Mouse (Mus musculus): ENCODE results near the gene Slc17a5. TPM values are rescaled to one million over a fixed set of nuclear protein-coding genes. Genes with fewer than 3 reads are reported as not detected.

Slc17a5 gene
- total and polyA plus RNA-seq, 3 experiments, result 1.5 to 11.6 (median 8.6) TPM

DNA sequence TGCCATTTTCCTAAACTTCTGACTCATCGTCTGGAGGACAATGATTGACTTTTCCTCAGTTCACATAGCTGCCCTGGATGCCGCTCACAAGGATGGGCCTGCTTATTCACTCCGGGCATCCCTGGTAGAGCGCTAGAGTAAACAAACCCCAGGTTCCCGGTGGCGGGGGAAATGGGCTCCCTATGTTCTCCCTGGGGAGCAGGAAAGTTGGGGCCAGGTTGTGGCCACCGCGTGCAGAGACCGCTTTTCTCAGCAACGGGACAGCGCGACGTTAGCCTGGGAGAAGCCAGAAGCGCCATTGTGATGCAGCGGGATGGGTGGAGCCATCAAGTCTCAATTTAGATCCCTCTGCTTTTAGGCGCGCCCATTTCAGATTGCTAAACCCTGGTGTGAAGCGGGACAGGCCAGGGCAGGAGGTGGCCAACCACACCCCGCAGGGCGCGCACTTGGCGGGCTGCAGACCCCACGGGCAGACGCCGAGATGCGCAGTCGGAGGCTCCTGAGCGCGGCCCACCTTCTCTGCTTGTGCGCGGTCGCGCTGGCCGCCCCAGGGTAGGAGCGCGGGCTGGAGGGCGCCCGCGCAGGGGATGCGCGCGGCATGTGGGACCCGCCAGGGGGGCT lies 27.7 kb upstream of the Slc17a5 start, which contains the start of gene Cd109:
TSS of gene Cd109 (plus strand) at position 146 of the 621 bp plus-strand sequence.
- DNase-seq (ENCODE audit: low spot score), result no peak

DNA sequence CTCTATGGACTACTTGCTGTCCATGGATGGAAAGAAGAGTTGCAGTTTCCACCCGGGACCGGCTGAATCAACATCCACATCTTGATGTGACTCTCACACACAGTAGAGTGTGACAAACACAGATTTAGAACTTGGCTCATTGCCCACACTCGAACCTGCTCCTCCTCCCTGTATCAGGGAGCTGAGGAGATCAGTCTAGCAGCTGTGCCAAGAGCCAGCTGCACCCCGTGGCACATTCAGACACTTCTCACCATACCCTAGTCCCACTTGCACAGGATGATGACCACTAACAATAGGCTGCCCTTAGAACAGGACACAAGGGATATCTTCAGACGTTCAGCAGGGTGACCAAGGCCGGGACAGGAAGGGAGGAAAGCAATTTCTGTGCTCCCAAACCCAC lies 26.4 kb upstream of the Slc17a5 start:
- no peak for DNase-seq (ENCODE audit: low spot score)
- H3K4me1 ChIP-seq (ENCODE audit: insufficient read depth, low read depth, low read length), result peaks cover 7% of the 10 kb centered on the region
- H3K27me3 ChIP-seq (ENCODE audit: insufficient read depth, low read length), result peaks cover 36% of the 10 kb centered on the region
- no peak overlapping the region for H3K4me3 ChIP-seq (ENCODE audit: low read depth, low read length)
- TF ChIP-seq POLR2AphosphoS5 (IDR thresholded peaks at IDR 0.05; ENCODE audit: insufficient replicate concordance, low read depth, low read length) (no peak), GATA2 (IDR thresholded peaks at IDR 0.05; ENCODE audit: borderline replicate concordance, low read depth, low read length) (no peak), GATA1 (IDR thresholded peaks at IDR 0.05; ENCODE audit: borderline replicate concordance, low read length) (no peak), TAL1 (conservative IDR thresholded peaks at IDR 0.05; ENCODE audit: low read depth, low read length) (no peak), CTCF (IDR thresholded peaks at IDR 0.05; ENCODE audit: low read depth, low read length) (no peak)
- no peaks in the 10 kb centered on the region for H3K36me3 ChIP-seq (replicated peaks)
- ATAC-seq (ENCODE audit: extremely low read depth, insufficient number of reproducible peaks, low FRiP score, poor library complexity, severe bottlenecking), result no peak
- H3K9me3 ChIP-seq (replicated peaks), result peaks cover 4% of the 10 kb centered on the region; the same call in 1 of the 2 replicates

More for the DNA sequence above, 27.7 kb upstream of the Slc17a5 start, which contains the start of gene Cd109:
- Histone ChIP-seq H3K9me3 (replicated peaks) (peaks cover 4% of the 10 kb centered on the region; the same call in 1 of the 2 replicates), H3K27me3 (ENCODE audit: insufficient read depth, low read length) (peaks cover 35% of the 10 kb centered on the region), H3K4me1 (ENCODE audit: insufficient read depth, low read depth, low read length) (peaks cover 14% of the 10 kb centered on the region), H3K36me3 (replicated peaks) (no peaks in the 10 kb centered on the region), H3K4me3 (ENCODE audit: low read depth, low read length) (no peak within 1 kb of the TSS; the same call in 1 of the 2 replicates)
- TF ChIP-seq GATA2 (IDR thresholded peaks at IDR 0.05; ENCODE audit: borderline replicate concordance, low read depth, low read length), result no peak
- no peak for TF ChIP-seq GATA1 (IDR thresholded peaks at IDR 0.05; ENCODE audit: borderline replicate concordance, low read length)
- no peak for ATAC-seq (ENCODE audit: extremely low read depth, insufficient number of reproducible peaks, low FRiP score, poor library complexity, severe bottlenecking)

DNA sequence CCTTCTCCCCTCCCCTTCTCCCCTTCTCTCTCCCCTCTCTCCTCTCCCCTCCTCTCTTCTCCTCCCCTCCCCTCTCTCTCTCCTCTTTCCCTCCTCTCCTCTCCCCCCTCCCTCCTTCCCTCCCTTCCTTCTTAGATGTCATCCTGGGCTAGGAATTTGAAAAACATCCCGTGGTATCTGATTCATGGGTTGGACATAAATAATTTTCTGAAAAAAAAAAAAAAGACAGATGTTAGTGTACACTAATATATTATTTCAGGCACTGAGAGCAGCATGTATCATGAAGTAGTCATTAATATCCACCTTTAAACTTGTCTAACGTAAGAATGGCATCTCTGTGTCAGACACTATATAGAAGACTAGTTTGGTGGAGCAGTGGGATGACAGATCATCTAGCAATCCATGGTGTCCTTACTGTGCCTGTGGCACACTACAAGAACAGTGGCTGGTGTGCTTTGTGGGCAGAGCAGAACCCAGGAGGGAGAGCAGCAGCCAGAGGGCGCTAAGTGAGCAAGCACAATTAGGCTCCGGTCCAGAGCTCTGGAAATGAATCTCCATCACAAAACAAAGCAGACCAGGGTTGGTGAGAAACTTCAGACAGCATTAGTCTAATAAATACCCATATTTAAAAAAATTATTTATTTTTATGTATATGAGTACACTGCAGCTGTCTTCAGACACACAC lies 13.3 kb upstream of the Slc17a5 start:
- H3K36me3 ChIP-seq (replicated peaks), result no peaks in the 10 kb centered on the region
- no peak overlapping the region for H3K4me3 ChIP-seq (ENCODE audit: low read depth, low read length)
- TF ChIP-seq GATA1 (IDR thresholded peaks at IDR 0.05; ENCODE audit: borderline replicate concordance, low read length) (no peak), GATA2 (IDR thresholded peaks at IDR 0.05; ENCODE audit: borderline replicate concordance, low read depth, low read length) (no peak), POLR2AphosphoS5 (IDR thresholded peaks at IDR 0.05; ENCODE audit: insufficient replicate concordance, low read depth, low read length) (no peak), CTCF (IDR thresholded peaks at IDR 0.05; ENCODE audit: low read depth, low read length) (peak; percentile 53), TAL1 (conservative IDR thresholded peaks at IDR 0.05; ENCODE audit: low read depth, low read length) (no peak)
- H3K9me3 ChIP-seq (replicated peaks), result no peaks in the 10 kb centered on the region
- DNase-seq (ENCODE audit: low spot score), result peak; percentile 47
- ATAC-seq (ENCODE audit: extremely low read depth, insufficient number of reproducible peaks, low FRiP score, poor library complexity, severe bottlenecking), result peak; percentile 45
- H3K27me3 ChIP-seq (ENCODE audit: insufficient read depth, low read length), result peaks cover 10% of the 10 kb centered on the region
- H3K4me1 ChIP-seq (ENCODE audit: insufficient read depth, low read depth, low read length), result peaks cover 6% of the 10 kb centered on the region

- TF ChIP-seq CTCF (IDR thresholded peaks at IDR 0.05; ENCODE audit: low read depth, low read length), result no peak
- no peak for TF ChIP-seq GATA2 (IDR thresholded peaks at IDR 0.05; ENCODE audit: borderline replicate concordance, low read depth, low read length)
- no peak for TF ChIP-seq POLR2AphosphoS5 (IDR thresholded peaks at IDR 0.05; ENCODE audit: insufficient replicate concordance, low read depth, low read length)
- TF ChIP-seq TAL1 (conservative IDR thresholded peaks at IDR 0.05; ENCODE audit: low read depth, low read length), result no peak
- TF ChIP-seq GATA1 (IDR thresholded peaks at IDR 0.05; ENCODE audit: borderline replicate concordance, low read length), result no peak
- ATAC-seq (ENCODE audit: extremely low read depth, insufficient number of reproducible peaks, low FRiP score, poor library complexity, severe bottlenecking), result no peak
- peaks cover 18% of the 10 kb centered on the region for H3K4me1 ChIP-seq (ENCODE audit: insufficient read depth, low read depth, low read length)
Measured at GRCm38 (mm10) chr9:78599927-78600326, 12.1 kb upstream of the Slc17a5 start.

DNA sequence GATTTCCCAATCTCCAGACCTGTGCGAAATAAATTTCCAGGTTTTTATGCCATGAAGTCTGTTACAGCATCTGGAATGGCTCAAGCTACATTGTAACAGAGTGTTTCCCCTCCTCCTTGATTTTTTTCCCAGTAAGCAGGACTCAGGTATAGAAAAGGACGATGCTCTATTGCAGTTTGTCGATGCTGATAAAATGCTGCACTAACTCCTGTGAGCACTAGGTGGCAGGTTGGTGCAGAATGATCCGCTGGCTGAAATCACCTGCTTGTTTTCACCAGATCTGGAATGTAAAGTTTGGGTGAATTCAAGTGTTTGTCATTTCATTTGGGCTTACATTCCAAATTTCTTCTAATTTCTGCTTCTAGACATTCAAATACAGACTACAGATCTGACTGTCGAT lies 9.0 kb upstream of the Slc17a5 start:
- Histone ChIP-seq H3K4me3 (ENCODE audit: low read depth, low read length) (no peak overlapping the region), H3K27me3 (ENCODE audit: insufficient read depth, low read length) (peaks cover 3% of the 10 kb centered on the region; the same call in 1 of the 2 replicates), H3K9me3 (replicated peaks) (no peaks in the 10 kb centered on the region), H3K4me1 (ENCODE audit: insufficient read depth, low read depth, low read length) (peaks cover 20% of the 10 kb centered on the region), H3K36me3 (replicated peaks) (no peaks in the 10 kb centered on the region)
- TF ChIP-seq CTCF (IDR thresholded peaks at IDR 0.05; ENCODE audit: low read depth, low read length), result peak; percentile 79
- TF ChIP-seq POLR2AphosphoS5 (IDR thresholded peaks at IDR 0.05; ENCODE audit: insufficient replicate concordance, low read depth, low read length), result no peak
- ATAC-seq (ENCODE audit: extremely low read depth, insufficient number of reproducible peaks, low FRiP score, poor library complexity, severe bottlenecking) (peak; percentile 57; the same call in 1 of the 2 replicates), DNase-seq (ENCODE audit: low spot score) (peak; percentile 42)

More at GRCm38 (mm10) chr9:78599927-78600326, 12.1 kb upstream of the Slc17a5 start:
- no peaks in the 10 kb centered on the region for H3K36me3 ChIP-seq (replicated peaks)
- H3K9me3 ChIP-seq (replicated peaks), result no peaks in the 10 kb centered on the region
- peaks cover 10% of the 10 kb centered on the region for H3K27me3 ChIP-seq (ENCODE audit: insufficient read depth, low read length)
- no peak for DNase-seq (ENCODE audit: low spot score)
- H3K4me3 ChIP-seq (ENCODE audit: low read depth, low read length), result no peak overlapping the region

GRCm38 (mm10) chr9:78595769-78596555 lies 8.1 kb upstream of the Slc17a5 start:
- TF ChIP-seq GATA2 (IDR thresholded peaks at IDR 0.05; ENCODE audit: borderline replicate concordance, low read depth, low read length) (no peak), CTCF (IDR thresholded peaks at IDR 0.05; ENCODE audit: low read depth, low read length) (no peak), GATA1 (IDR thresholded peaks at IDR 0.05; ENCODE audit: borderline replicate concordance, low read length) (no peak), POLR2AphosphoS5 (IDR thresholded peaks at IDR 0.05; ENCODE audit: insufficient replicate concordance, low read depth, low read length) (no peak), TAL1 (conservative IDR thresholded peaks at IDR 0.05; ENCODE audit: low read depth, low read length) (no peak)
- Histone ChIP-seq H3K9me3 (replicated peaks) (no peaks in the 10 kb centered on the region), H3K27me3 (ENCODE audit: insufficient read depth, low read length) (peaks cover 3% of the 10 kb centered on the region; the same call in 1 of the 2 replicates), H3K36me3 (replicated peaks) (no peaks in the 10 kb centered on the region), H3K4me3 (ENCODE audit: low read depth, low read length) (no peak overlapping the region), H3K4me1 (ENCODE audit: insufficient read depth, low read depth, low read length) (peaks cover 20% of the 10 kb centered on the region)
- ATAC-seq (ENCODE audit: extremely low read depth, insufficient number of reproducible peaks, low FRiP score, poor library complexity, severe bottlenecking) (no peak), DNase-seq (ENCODE audit: low spot score) (no peak)
